Mouse (Mus musculus) naive thymus-derived CD4-positive, alpha-beta T cell, adult 2 months (primary cell): ENCODE measurements around the gene Trmt1.
A peak's percentile ranks its signal among the peaks of the same experiment; 100 is the strongest.

Source experiments
- DNase-seq: peaks from one replicate; pipeline ENCODE4 v3.0.0-alpha.2; 2011; ENCODE audit warnings: low read depth

The Trmt1 gene

GRCm38 (mm10) chr8:84708774-84709475 lies 22.8 kb downstream of the Trmt1 start:
- peak; percentile 93 for DNase-seq

DNA sequence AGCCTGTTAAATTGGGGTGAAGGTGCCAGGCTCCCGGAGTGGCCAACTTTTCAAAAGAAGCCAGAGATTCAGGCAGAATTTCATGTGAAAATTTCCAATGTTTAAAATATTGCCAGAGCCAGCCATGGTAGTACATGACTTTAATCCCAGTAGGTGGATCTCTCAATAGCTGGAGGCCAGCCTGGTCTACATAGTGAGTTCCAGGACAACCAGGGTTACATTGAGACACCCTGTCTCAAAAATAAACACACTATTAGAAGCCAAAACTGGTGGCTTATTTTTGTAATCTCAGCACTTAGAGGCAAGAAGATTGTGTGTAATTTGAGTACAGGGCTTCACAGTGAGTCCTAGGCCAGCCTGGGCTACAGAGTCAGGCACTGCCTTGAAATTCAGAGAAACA lies 23.8 kb downstream of the Trmt1 start:
- DNase-seq, result no peak

DNA sequence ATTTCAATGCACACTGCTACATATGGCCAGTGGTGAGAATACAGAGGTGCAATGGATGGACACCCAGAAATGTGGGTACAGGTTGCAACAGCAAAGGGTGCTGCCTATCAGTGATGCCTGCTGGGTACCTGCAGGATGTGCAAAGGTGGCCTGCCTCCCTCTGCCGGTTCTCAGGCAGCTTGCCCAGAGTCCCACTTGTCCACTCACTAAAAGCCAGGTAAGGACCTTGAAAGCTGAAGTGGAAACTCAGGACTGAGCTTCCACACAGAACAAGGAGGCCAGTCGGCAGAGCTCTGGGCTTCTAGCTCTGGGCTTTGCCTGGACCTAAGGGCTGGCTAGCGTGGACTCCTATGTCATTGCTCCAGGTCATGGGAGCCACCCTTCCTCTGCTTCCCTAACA lies 25.2 kb downstream of the Trmt1 start:
- no peak for DNase-seq

GRCm38 (mm10) chr8:84711933-84712758 lies 26.0 kb downstream of the Trmt1 start:
- no peak for DNase-seq

DNA sequence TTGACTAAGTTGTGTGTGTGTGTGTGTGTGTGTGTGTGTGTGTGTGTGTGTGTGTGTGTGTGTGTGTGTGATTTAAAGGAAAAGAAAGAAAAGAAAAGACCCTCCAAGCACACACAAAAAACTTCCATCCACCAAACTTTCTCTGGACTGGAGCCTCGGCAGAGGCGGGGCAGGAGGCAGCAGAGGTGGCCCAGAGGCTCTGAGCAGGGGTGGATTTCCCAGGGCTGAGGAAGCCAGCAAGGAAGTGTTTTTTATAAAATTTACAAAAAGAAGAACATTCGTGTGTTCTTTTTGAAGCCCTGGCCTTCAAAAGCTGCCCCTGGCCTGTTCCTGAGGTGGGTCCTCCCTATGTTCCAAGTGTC lies 26.6 kb downstream of the Trmt1 start:
- no peak for DNase-seq

DNA sequence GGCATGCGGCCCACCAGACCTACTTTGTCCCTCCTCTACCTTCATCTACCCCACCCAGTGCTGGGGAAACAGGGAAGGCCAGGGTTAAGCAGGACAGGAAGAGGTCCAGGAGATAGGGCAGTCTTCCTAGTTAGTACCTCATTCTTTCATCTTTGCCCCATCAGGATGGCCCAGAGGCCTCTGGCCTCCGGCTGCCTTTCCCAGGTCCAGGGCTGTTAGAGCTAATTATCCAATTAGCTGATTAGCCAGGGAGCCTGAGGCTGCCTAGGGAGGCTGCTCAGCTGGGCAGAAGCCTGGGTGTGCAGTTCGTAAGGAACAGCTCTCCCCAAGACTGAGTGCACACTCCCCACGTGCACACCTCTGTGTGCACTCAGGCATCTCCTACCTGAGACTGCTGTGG lies 27.3 kb downstream of the Trmt1 start:
- no peak for DNase-seq

DNA sequence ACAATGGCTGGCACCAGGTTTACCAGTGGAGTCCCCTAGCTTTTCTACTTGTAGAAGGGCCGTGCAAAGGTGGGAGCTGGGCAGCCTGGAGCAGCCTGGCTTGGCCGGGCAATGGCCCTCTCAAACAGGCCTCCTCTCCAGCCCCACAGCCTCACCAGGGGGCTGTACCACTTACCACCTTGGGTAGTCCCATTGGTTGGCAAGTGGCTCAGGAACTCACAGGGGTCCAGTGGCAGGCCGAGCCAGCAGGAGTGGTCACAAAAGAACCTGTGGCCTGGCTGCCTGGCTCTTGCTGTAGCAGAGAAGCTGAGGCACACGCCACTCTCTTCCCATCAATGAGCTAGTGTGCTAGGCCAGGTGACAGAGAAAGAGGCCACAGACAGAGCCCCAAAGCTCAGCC lies 28.1 kb downstream of the Trmt1 start:
- DNase-seq, result no peak

DNA sequence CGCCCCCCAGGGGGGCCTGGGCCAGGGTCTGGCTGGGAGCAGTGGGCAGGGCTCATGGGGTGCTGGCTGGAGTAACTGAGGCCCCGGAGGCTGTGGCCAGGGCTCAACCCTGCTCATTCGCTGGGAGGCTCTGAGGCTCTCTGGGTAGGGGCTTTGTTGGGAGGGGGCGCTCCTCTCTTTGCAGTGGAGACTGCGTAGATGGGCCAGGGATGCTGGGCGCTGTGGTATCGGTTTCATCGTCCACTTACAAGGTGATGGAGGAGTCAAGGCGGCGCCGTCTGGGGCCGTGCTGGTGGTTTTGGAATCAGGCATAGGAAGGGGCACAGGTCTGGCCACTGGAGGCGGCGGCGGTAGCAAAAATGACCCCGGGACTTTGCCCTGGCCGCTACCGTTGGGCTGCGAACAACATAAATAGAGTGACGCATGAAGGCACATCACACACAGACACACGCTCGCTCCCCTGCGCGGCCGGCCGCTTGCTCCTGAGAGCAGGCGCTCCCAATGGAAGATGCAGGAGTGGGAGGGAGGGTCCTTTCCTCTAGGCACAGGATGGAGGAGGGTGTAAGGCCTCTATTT lies 29.9 kb downstream of the Trmt1 start:
- no peak for DNase-seq

DNA sequence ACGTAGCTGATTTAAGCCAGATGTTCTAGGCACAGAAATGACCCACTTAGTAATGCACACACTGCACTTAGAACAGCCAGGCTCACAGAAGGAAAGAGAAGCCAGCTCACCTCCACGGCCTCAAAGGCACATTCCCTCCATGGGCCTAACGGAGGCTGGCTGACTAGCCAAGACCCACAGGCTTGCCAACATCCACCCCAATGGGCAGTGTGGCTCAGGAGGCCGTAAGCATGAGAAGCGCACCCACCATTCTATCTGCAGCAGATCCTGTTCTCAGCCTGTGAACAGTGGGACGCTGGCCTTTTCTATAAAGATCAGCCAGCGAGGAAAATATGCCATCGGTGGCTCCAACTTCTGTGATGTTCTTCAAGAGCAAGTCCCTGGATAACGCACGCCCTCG lies 30.7 kb downstream of the Trmt1 start:
- no peak for DNase-seq

DNA sequence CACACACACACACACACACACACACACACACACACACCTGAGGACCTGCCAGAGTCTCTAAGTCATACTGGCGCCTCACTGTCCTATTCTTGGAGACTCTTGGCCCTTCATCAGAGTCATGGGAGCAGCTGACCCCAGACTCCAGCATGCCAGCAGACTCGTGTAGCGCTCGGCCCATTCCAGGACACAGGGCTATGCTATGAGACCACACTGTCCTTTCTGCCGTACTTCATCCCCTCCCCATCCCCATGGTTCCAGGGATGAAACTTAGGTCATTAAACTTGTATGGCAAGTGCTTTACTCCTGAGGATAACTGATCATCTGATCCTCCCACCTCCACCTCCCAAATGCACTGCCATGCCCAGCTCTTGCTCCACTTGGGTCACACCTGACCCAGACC lies 32.4 kb downstream of the Trmt1 start:
- DNase-seq, result no peak

GRCm38 (mm10) chr8:84718959-84719690 lies 33.0 kb downstream of the Trmt1 start:
- DNase-seq, result no peak

- DNase-seq, result no peak
Observed at GRCm38 (mm10) chr8:84722530-84722849, 36.4 kb downstream of the Trmt1 start.

GRCm38 (mm10) chr8:84722850-84723570 lies 36.9 kb downstream of the Trmt1 start, which contains the start of gene G430095P16Rik:
G430095P16Rik (plus strand) TSS chr8:84723007.
- peak; percentile 86 for DNase-seq

- peak; percentile 71 for DNase-seq
Observed at GRCm38 (mm10) chr8:84723571-84723900, 37.4 kb downstream of the Trmt1 start.

DNA sequence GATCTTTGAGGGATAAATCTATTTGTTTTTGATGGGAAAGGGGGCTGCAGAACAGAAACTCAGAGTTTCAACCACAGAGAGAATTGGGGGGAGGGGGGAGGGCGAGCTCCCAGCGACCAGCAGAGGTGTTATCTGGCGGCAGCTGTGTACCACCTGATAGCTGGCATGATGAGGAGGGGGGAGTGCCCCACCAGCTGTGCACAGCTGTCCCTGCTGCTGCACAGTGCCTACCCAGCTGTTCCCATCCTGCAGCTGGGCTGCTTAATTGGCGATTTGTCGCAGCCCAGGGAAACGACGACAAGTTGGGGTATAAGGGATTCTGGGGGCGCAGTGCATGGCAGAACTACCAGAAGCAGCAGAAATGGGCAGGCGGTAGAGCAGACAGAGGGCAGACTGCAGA lies 38.6 kb downstream of the Trmt1 start:
- DNase-seq, result no peak

- DNase-seq, result no peak
Observed at GRCm38 (mm10) chr8:84725246-84725940, 39.3 kb downstream of the Trmt1 start.

DNA sequence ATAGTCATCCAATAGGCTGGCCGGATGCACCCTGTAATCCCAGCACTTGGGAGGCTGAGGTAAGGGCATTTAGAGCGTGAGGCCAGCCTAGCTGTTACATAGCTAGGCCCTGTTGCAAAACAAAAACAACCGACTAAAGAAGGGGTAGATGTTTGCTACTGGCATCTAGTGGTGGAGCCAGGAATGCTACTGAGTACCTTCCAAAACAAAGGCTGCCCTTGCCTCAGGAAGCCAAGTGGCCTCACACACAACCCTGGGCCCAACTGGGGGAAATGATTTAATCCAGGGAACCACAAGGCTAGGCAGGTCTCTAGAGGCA lies 39.8 kb downstream of the Trmt1 start:
- DNase-seq, result peak; percentile 70

- no peak for DNase-seq
Observed at GRCm38 (mm10) chr8:84728474-84728873, 42.4 kb downstream of the Trmt1 start.

GRCm38 (mm10) chr8:84729921-84730362 lies 43.8 kb downstream of the Trmt1 start:
- no peak for DNase-seq

DNA sequence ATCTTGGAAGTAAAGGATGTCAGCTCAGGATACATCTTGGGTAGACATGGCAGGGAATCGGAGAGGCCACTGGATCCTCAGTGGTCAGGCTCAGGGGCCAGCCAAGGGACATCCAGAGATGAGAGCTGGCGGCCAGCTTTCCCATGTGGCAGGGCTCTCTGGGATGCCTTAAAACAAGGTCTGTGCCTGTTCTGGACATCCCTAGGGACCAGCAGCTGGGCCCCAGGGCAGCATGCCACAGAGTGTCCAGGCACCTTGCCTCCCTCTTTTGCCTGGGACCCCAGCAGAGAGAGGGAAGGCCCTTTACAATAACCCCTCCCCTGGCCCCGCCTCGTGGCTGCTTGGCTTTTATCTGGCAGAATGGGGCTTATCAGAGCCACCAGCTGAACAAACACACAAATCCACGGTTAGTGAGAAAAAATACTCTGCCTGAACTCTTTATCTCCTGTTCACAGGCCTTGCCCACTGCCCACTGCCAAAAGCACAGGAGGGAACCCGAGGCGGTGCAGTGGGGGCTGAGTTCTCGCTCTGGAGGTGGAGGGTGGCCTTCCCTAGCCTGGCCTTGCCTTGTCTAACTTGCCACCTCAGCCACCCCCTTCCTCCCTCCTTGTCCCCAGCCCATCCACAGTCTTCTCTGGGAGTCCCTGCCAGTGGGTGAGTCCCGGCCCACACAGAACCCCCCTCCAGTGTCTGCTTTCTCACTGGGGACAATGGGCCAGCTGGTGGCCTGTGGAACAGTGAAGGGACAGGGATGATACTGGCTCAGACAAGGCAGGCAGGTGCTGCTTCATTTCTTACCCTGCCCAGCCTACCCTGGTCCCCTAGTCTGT lies 44.6 kb downstream of the Trmt1 start:
- DNase-seq, result no peak
